Mouse (Mus musculus) small intestine, adult 2 months (tissue): Measurements from ENCODE around the gene Hopx.
A peak's percentile ranks its signal among the peaks of the same experiment; 100 is the strongest.

ENCODE experiments used
- CTCF ChIP-seq: fragments of 200-500 bp; IDR thresholded peaks from 2 replicates; pipeline ENCODE4 v1.5.1; 2012; ENCODE audit warnings: low read depth, mild to moderate bottlenecking, control low read depth, inconsistent platforms, low read length, moderate library complexity, mixed read lengths; ENCODE audit not compliant: insufficient replicate concordance, insufficient read length; ENCODE audit errors: extremely low read depth
- POLR2A ChIP-seq: fragments of 200-500 bp; IDR thresholded peaks from 2 replicates; pipeline ENCODE4 v1.6.1; 2012; ENCODE audit warnings: low read depth, mild to moderate bottlenecking, control low read depth, inconsistent platforms, low read length, moderate library complexity

DNA sequence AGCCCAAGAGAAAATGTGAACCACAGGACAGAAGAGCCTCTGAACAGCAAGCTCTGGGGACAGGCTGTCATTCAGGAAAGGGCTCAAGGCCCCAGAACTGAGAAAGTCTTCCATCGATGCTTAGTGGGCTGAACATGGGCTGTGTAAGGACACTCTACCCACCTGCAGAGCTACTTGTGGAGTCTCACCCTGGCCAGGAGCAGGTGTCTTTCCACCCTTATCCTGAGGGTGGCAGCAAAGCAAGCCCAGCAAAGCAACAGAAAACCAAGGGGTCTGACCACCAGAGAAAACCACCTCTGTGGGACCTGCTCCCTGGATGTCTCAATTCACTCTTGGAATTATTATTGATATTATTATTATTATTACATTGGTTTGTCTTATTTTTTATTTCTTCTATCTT, 25.6 kb downstream of the Hopx start:
- peak; percentile 74; the same call in 1 of the 2 replicates for TF ChIP-seq CTCF
- TF ChIP-seq POLR2A = no peak
